Mouse (Mus musculus) 3134 (cell line): ENCODE measurements around the gene Prss28.

Source experiments
- DNase-seq: peaks from one replicate; pipeline ENCODE4 v3.0.0-alpha.2; 2011; ENCODE audit warnings: low spot score; ENCODE audit not compliant: insufficient read length; ENCODE audit errors: extremely low read depth

Prss28 gene

DNA sequence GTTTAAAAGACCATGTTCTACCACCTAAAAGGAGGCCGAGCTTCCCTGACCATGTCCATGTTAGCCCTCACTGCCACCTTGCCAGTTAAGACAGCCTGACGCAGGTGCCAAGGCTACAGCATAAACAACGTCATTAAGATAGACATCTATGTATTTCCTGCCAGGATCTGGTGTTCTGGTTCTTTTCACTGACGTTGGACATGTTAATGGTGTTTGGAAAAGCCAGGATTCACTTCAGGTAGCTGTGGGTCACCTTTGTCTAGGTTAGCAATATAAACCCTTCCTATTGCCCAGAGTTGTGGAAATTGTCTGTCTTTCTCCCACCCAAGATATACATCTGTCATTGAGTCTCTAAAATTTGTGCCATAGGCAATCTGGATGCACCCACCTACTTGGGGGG, at the start of gene Prss28:
Gene Prss28 (plus strand): TSS at position 301 of the 400 bp plus-strand sequence.
- DNase-seq = no peak

DNA sequence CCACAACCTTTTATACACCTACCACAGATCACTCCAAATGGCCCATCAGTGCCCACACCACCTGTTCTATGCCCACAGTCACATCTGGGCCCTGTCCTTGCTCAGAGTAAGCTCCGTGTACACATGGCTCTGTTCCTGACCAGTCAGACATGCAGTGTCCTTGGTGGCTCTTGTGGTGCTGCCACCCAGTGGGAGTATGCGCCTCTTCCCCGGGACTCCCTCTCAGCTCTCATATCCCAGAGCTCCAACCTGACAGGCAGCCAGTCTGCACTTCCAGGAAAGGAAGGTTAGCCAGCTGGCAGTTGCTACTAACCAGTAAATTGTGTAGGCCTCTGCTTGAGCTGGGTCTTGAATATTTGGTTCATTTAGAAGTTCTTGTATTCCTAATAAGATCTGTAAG, 44.0 kb upstream of the Prss28 start:
- no peak for DNase-seq

DNA sequence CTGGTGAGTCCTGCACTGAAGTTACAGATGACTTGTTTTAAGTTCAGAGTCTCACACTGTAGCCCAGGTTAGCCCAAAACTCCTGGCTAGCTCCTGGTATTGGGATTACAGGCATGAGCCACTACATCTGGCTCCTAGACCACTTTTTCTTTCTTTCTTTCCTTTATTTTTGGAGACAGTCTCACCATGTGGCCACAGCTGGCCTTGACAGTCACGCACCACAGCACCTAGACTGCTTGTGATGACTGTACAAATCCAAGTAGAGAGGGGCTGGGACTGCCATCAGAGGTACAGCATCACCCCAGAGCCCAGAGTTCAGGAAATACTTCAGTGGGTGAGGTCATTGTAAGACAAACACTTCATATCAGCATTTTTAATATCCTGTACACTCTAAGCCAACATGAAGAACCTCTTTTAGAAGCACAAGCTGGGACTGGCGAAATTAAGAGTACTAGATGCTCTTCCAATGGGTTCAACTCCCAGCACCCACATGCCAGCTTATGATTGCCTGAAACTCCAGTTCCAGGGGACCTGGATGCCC, 37.6 kb upstream of the Prss28 start:
- no peak for DNase-seq

DNA sequence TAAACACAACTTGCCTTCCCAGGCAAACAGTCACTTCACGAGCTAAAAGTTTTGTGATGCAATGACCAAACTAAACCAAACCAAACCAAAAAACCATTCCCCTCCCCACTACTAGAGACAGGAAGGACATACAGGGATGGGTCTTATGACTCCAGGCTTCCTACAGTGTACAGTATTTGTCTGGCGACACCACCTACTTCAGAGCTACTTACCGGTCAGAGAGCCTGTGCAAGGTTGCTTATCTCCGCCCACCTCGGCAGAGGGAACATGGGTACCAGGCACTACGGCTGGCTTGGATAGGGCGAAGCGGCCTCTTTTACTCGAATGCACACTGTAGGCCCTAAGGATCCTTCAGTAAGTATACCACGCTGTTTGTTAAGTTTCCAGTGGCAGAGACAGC, 36.1 kb upstream of the Prss28 start:
- no peak for DNase-seq

DNA sequence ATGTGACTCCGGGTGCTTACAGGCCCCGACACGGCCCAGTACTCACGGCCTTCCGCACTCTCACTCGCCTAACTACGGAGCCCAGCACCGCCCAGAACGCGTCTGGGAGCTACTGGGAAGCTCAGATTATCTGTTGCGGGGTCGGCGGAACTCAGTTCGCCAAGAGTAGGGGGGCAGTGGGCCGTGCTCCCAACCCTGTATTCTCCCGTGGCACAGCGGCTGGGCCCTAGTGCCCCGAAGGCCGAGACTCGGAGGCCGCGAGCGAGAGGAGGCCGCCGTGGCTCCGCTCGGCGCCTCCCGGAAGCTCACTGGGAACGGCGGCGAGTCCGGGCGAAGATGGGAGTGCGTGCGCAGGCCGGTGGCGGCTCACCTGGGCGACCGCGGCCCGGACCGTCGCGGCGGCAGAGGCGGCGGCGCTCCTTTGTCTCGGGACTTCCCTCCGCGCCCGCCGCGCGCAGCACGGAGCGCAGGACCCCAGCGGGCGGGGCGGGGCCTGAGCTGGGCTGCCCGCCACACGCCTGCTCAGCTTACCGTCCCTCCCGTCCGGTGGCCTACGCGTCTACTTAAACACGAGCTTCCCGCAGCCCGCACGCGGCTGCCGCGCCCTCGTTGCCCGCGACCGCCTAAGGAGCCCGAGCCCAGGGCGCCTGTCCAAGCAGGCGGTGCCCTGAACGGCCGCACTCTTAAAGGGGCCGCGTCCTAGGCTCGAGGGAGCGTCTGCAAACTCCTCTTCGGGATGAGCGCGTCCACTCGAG, 35.3 kb upstream of the Prss28 start:
- peak; percentile 95 for DNase-seq

DNA sequence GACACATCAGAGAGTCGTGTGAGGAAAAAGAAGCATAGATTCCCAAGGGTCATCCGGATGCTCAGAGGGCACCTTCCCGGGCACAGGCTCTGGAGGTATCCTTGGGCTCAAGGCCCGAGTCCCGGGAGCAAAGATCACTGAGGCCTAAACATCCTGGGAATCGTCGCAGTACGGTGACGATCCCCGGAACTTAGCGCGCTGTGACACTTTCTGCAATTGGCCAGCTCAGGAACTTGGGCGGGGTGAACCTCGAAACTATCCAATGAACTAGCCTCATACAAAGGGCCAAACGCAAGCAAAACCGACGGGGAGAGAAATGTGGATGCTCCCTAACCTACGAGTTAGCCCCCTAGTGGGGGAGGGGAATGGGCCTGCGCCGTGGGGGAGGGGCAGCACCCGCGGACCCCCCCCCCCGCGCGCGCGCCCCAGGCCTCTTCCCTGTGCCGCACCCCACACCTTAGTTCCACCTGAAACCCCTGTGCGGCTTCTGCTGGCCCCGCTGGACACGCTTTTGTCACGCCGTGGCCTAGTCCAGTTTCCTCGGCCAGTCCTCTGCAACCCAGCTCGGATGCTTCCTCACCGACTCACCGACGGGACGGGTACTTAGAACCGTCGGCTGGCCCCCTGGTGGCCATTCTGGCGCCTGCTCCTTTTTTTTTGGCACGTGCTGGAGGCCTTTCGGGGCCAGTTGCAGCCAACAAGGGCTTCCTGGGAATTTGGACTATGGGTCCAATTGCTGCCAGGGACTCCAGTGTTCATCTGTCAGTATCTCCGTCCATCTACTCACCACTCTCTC, 34.5 kb upstream of the Prss28 start:
- DNase-seq = peak; percentile 92

DNA sequence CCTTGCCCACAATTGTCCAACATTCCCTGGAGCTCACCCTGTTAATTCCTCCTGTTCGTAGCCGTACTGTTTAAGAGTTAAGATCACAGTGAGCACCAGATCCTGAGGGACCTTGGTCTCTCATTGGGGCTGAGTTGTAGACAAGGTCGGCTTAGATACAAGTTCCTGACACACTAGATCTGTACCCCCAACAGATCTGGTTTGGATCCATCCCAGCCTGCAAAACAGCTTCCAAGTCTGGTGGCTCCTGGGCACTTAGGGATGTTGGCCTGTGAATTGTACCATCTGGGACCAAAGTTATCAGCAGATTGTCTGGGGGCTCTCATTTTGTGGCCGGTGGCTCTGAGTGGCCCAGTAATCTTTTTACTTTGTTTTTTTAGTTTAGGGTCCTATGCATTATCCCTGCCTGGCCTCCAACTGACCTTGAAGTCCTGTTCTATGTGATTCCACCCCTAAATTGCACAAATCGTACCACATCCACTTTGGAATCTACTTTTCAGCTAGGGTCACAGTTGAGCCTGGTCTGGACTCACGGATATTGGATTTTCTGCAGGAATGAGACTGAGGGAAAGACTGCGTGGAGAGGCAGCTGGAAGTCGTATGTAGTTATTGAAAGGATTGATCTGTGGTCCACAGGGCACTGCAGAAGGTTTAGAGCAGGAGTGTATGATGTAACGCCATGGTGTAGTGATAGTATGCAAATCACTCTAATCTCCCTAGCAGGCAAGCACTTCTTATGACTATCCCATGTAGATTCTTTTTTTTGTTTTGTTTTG, 33.7 kb upstream of the Prss28 start, which contains the start of gene Ube2i:
Gene Ube2i (minus strand): TSS at position 52 of the 776 bp plus-strand sequence.
- DNase-seq = no peak

DNA sequence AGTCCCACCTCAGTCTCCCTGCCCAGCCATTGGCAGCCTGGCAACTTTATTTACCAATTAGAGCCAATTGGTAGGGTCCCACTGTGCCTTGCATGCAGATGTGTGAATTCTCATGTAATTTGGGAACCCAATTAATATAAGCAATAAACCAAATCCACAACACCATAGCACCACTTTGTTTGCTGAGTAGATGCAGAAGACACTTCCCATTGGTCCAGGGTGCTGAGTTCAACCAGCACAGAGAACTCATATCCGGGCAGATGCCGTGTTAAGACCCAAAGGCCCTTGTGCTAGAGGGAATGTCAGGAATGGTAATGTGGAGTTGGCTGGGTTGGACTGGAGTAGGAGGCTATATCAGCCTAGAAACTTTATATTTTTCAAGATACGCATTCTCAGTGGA, 32.6 kb upstream of the Prss28 start:
- no peak for DNase-seq

DNA sequence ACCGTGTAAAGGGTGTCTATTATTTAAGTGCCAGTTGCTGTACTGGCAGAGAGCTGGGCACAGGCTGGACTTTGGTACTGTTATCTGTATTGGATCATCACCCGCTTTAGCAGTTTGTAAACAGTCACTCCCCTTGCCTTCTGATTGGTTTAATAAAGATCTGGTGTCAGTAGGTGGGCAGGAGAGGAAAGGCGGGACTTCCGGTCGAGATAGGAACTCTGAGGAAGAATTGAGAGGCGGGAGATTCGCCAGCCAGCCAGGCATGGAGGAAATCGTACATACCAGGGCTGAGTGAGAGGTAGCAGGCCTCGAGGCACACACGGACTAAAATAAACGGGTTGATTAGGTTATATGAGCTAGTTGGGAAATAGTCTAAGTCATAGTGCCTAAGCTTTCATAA, 26.3 kb upstream of the Prss28 start:
- DNase-seq = peak; percentile 60

DNA sequence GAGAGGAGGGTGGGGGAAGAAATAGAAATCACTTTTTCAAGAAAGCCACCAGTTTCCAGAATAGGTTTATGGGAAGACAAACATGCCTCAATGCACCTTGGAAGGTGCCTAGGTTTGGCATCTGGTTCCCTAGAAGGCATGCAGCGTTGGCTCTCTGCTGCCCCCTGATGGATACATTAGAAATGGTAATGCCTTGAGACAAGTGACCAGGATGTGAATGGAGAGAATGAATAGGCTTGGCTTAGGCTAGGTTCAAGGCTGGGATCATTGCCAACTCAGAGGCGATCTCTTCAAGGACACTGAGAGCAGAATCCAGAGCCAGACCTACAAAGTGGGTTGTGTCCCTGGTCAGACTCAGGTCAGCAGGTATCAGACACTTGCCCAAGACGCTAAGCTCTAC, 23.4 kb upstream of the Prss28 start:
- DNase-seq = peak; percentile 32

DNA sequence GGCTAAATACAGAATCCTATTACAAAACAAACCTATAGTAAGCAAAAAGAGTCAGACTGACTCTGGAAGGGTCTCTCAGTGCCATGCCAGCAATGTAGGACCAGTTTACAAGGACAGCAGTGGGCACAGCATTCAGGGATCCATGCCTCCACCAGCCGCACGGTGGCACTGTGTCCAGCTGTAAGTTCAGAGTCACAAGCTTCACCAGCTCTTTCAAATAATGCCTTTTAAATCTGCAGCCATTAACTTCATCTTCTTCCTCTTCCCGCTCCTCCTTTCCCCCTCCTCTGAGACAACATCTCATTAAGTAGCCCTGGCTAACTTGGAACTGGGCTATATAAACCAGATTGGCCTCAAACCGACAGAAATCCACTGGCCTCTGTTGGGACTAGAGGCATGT, 19.6 kb upstream of the Prss28 start:
- peak; percentile 35 for DNase-seq

DNA sequence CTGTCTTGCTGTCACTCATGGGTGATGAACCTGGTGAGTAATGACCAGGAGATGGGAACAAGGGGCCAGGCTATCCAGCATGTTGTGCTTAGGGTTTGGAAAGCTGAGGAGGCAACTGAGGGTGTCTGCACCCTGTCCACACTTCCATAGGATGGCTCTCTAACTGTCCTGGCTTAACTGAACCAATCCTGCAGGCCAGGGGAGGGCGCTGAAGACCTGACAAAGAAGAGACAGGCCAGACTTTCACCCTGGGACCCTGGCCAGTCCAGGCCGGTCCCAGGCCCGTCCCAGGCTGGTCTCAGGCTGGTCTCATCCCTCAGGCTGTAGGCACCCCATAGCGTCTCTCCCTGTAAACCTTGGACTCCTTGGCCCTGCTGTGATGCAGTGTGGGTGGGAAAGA, 18.0 kb upstream of the Prss28 start:
- DNase-seq = no peak

DNA sequence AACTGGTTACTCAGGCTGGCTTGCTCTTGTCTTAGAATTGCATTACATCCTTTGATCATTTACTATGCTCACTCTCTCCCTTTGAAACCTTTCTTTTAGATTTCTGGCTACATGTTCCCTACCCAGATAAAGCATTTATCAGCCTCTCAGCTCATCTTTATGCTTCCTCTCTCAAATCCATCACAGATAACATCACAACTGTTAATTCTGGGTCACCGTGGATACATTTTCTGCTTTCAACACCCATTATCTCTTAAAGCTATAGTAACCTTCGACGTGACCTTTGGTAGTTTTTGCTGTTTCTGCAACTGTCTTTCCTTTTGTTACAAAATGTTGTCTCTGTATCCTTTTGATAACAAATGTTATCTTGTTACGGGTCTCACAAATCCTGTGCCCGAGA, 15.0 kb upstream of the Prss28 start:
- DNase-seq = no peak

DNA sequence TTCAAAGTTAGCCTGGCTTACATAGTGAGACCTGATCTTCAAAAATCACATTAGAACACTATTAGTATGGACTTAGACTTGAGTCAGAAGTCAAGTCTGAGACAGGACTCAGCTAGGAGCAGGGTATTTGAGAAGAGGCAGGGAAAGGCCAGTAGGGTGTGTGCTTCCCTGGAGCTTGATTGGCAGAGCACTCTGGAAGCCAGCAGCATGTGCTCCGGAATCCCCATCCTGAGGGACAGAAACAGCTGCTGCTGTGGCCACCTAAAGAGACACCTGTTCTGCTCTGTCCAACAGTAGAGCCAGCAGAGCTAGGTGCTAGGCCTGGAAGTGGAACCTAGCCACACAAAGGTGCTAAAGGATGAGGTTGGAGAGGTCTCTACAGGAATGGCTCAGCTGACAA, 14.3 kb upstream of the Prss28 start:
- no peak for DNase-seq

DNA sequence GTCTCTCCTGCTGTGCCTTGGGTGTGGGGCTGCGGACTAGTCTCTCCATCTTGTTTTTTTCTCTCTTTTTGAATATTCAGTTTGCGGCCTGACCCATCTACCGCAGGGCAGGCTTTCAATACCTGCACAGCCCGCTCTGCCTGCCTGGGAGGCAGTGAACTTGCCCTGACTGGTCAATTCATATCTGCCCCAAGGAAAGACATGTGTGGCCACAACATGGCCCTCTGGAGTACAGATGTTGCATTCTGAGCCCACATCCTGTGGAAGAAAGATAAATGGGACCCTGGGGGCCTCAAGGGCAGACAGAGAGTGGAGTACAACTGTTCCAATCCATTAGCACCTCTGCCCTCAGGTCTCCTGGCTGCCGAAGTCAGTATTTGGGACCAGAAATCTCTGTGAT, 10.4 kb upstream of the Prss28 start, which contains the start of gene Prss34:
Gene Prss34 (plus strand): TSS at position 301 of the 400 bp plus-strand sequence.
- no peak for DNase-seq

DNA sequence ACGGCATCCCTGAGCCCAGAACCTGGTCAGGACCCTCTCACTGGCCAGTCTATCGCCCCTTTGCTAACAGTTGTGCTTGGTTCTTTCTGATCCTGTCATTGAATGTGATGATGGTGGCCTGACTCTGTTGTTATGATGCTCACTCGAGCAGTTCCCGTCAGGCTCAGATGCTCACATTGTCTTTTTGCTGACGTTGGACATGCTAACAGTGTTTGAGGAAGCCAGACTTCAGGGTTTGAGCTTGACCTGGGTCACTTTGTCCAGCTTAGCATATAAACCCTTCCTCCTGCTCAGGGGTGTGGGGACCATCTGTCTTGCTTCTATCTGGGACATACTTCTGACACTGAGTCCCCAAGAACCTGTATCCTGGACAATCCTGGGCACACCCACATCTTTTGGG, 9.9 kb downstream of the Prss28 start, which contains the start of gene Prss29:
Gene Prss29 (plus strand): TSS at position 301 of the 400 bp plus-strand sequence.
- DNase-seq = no peak

DNA sequence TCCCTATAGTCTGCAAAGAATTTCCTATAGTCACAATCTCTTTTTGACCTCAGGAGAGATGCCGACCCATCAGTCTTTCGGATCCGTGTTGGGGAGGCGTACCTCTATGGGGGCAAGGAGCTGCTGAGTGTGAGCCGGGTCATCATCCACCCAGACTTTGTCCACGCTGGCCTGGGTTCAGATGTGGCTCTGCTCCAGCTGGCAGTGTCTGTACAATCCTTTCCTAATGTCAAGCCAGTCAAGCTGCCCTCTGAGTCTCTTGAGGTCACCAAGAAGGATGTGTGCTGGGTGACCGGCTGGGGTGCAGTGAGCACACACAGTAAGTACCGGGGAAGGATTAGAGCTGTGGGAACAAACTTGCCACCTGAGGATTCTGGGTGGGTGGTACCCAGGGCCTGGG, 12.4 kb downstream of the Prss28 start:
- DNase-seq = no peak

DNA sequence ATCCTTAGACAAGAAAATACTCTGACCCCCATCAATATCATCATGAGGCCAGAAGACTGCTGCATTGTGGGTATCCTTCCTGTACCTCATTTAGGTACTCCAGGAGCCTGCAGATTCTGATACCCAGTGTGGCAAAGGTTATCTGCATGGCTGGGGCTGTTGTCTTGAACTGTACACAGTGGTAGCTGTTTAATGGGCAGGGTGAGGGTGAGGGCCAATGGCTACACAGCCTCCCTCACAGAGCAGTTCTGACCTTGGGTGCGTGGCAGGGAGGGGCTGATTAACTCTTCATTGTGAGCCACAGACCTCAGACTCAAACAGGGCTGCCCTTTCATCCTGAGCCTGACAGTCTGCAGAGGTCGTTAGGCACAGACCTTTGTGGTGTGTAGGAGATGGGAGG, 14.5 kb downstream of the Prss28 start:
- DNase-seq = no peak

DNA sequence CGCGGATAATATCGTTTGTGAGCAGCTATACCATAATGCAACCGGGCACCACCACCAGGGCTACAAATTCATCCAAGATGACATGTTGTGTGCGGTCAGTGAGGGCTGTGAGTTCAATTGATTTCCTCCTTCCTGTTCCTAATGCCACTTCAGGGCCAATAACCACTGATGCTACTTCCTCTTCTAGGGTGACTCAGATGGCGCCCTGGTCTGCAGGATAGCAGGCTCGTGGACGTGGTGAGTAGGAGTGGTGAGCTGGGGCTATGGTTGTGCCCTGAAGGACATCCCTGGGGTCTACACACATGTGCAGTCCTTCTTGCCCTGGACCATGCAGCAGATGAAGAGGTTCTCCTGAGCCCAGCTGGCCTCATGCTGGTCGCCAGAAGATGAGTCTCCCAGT, 23.9 kb downstream of the Prss28 start:
- no peak for DNase-seq

DNA sequence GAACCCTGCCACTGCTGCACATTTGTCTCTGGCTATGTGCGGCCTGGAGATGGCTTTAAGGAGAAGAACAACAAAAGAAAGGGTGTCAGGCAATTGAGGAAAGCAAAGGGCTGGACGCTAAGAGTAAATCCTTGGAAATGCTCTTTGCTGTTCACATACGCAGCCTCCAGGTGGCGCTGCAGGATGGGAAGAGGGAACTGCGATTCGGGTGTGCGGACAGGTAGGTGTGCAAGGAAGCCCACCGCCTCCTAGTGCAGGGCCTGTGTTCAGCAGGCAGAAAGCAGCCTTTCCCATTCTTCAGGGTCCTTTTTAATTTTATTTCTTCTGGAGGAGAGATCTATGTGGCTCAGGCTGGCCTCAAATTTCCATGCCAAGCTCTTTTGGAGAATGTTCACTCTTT, 25.5 kb downstream of the Prss28 start:
- DNase-seq = peak; percentile 23

DNA sequence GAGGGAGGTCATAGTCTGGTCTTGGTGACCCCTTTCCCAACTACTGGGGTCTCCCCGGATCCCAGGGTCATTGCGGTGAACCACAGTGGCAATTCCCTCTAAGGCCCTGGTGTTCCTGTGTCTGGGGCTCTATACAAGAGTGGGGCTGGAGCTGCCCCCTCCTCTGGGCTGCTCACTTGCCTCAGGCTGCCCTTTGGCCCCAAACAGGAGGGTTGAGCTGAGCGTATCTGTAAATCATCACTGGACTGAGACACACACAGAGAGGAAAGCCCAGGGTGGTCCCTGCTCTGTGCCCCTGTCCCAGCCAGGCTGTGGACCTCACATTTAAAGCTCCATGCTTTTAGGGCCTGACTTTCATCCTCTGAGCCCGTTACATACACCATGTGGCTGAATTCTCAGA, 29.8 kb downstream of the Prss28 start:
- no peak for DNase-seq
